Mouse (Mus musculus) ES-Bruce4 (cell line): Measurements from ENCODE around the gene Gm10721.
"Not testable (repeated sequence)": the region's sequence is repeated elsewhere in the genome, so short reads cannot be mapped to it uniquely, and the experiment has no call there.

ENCODE experiments used
- CTCF ChIP-seq: IDR thresholded peaks from one replicate; pipeline ENCODE4 v1.8.1; 2011; ENCODE audit warnings: low read depth, low read length
- POLR2A ChIP-seq: IDR thresholded peaks from one replicate; pipeline ENCODE4 v1.8.1; 2011; ENCODE audit warnings: low read length; ENCODE audit not compliant: insufficient read depth

GRCm38 (mm10) chr9:3026136-3026535 lies 13.2 kb downstream of the Gm10721 start:
- not testable (repeated sequence) for TF ChIP-seq POLR2A, CTCF
